Mouse (Mus musculus): ENCODE data around the gene Abraxas1.

DNA sequence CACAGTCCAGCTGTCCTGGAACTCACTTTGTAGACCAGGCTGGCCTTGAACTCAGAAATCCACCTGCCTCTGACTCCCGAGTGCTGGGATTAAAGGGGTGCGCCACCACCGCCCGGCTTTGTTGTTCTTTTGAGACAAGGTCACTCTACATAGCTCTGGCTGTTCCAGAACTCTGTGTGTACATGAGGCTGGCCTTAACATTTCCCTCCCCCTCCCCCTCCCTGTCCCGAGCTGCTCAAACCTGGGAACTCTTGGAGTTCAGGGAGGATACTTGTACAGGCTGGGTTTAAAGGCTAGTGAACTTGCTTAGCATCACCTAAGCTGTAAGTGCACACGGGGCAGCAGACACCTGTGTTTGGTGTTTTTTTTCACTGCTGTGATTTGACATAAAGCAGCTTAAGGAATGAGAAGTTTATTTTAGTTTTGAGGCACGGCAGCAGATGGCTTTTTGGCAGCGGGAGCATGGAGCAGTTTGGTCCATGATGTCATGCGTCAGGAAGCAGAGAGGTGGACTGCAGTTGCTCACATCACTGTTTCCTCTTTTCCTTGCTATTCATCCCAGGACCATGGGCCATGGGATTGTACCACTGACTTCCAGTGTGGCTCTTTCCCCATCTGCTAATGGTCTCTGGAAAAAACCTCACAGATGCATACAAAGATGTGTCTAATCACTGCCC lies 15.2 kb upstream of the Abraxas1 start:
- TF ChIP-seq GATA1 (IDR thresholded peaks at IDR 0.05; ENCODE audit: borderline replicate concordance, low read length) (no peak), FLI1 (IDR thresholded peaks at IDR 0.05; ENCODE audit: low read length) (no peak)
